Mouse (Mus musculus) forebrain, embryonic 12.5 days (tissue): ENCODE data around the gene Fus. TPM values are rescaled to one million over a fixed set of nuclear protein-coding genes. Genes with fewer than 3 reads are reported as not detected.
A peak's percentile ranks its signal among the peaks of the same experiment; 100 is the strongest.
"Not testable (repeated sequence)": the region's sequence is repeated elsewhere in the genome, so short reads cannot be mapped to it uniquely, and the experiment has no call there.

ENCODE experiments used
- ATAC-seq: fragments of 200-750 bp; cut with Nextera tagmentation; 2 replicates; pipeline ENCODE4 v1.8.0; 2017; ENCODE audit warnings: moderate TSS enrichment; ENCODE audit not compliant: low FRiP score
- H3K27ac ChIP-seq: fragments of 300-500 bp; sonication (generic); 2 replicates; pipeline ENCODE4 v1.5.1; 2016; ENCODE audit warnings: mild to moderate bottlenecking
- H3K27me3 ChIP-seq: fragments of 300-500 bp; sonication (generic); 2 replicates; pipeline ENCODE4 v1.6.1; 2016; ENCODE audit warnings: mild to moderate bottlenecking
- H3K36me3 ChIP-seq: fragments of 300-500 bp; sonication (generic); replicated peaks from 2 replicates; pipeline ENCODE4 v1.6.1; 2016; ENCODE audit warnings: mild to moderate bottlenecking
- H3K4me1 ChIP-seq: fragments of 300-500 bp; sonication (generic); 2 replicates; pipeline ENCODE4 v1.6.1; 2016
- H3K4me2 ChIP-seq: fragments of 300-500 bp; sonication (generic); 2 replicates; pipeline ENCODE4 v1.6.1; 2016; ENCODE audit warnings: mild to moderate bottlenecking, moderate library complexity
- H3K4me3 ChIP-seq: fragments of 300-500 bp; sonication (generic); replicated peaks from 2 replicates; pipeline ENCODE4 v1.5.1; 2016; ENCODE audit warnings: mild to moderate bottlenecking
- H3K9ac ChIP-seq: fragments of 300-500 bp; sonication (generic); 2 replicates; pipeline ENCODE4 v1.6.1; 2016; ENCODE audit warnings: mild to moderate bottlenecking
- H3K9me3 ChIP-seq: fragments of 300-500 bp; sonication (generic); 2 replicates; pipeline ENCODE4 v1.6.1; 2016
- WGBS: fragments of 180-500 bp; shearing (Covaris S2); methylation state at CpG from one replicate; pipeline ENCODE4 v1.1.7; 2016; 5-methylcytosine and 5-hydroxymethylcytosine counted together
- polyA plus RNA-seq: library from polyadenylated mRNA; unstranded; fragments of >200 nt; fragmentation: Nextera tagmentation; extraction: Ambion mirVana; gene quantifications from 2 replicates; pipeline ENCODE4 v1.2.1, GENCODE M21; 2016

Fus gene
- polyA plus RNA-seq, 1 experiment from 2014 or later, result 517 TPM

DNA sequence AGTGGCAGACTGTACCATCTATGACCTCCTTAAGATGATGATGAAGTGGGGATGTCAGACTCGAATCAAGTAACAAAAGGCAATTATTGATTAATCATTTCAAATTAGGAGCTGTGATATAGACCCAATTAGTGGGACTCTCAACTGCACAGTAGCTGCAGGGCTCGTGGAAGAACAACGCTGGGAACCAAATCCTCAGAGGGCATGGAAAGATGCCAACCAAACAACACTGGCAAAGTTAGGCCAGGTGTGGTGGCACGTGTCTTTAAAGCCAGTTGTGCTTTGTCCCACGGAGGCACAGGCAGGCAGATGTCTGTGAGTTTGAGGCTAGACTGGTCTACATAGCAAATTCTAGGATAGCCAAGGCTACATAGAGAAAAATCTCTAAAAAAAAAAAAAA is 36.6 kb upstream of the Fus start:
- H3K4me2 ChIP-seq, result no peak overlapping the region
- H3K4me1 ChIP-seq, result peaks cover 6% of the 10 kb centered on the region
- H3K9ac ChIP-seq, result no peak overlapping the region
- peaks cover 15% of the 10 kb centered on the region for H3K36me3 ChIP-seq
- peaks cover 38% of the 10 kb centered on the region for H3K27me3 ChIP-seq
- no peak for ATAC-seq
- no peak overlapping the region for H3K27ac ChIP-seq
- WGBS, result 81% methylated on average over 5 of the region's 5 CpGs
- H3K9me3 ChIP-seq, result no peaks in the 10 kb centered on the region
- H3K4me3 ChIP-seq, result no peak overlapping the region

DNA sequence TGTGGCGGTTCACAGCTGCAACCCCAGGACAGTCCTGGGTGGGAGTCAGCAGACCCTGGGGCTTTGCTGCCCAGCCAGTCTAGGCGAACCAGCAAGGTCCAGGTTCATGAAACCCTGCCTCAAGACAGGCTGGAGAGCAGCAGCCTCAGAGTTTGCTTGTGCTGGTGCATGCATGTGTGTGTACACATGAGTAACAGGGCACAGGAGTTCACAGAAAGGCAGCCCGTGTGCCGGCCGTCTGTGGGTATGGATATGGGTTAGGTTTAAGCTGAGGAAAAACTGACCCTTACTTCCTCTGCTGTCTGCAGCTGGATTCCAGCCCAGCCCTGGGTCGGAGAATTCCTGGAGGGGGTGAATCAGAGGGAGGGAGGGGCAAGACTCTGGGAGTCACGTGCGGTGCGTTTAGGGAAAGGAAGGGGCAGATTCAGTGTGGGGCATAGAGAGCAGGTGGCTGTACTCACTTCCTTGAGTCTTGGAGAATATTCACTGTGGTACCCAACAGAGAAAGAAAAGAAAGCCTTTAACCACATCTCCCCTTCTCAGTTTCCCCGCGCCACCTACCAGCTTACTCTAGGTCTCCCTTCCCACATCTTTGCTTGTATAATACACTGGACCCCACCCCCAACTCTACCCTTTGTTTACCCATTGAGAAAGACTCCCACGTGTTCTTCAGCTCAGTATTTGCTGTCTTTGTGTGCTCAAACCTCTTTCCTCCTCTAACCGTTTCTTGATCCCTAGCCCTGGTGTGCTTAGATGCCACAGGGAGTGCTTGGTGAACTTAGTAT is 35.7 kb upstream of the Fus start:
- ATAC-seq, result no peak
- H3K4me3 ChIP-seq, result no peak overlapping the region
- peaks cover 13% of the 10 kb centered on the region for H3K4me1 ChIP-seq
- H3K27me3 ChIP-seq, result peaks cover 43% of the 10 kb centered on the region
- no peak overlapping the region for H3K4me2 ChIP-seq
- 35% methylated on average over 13 of the region's 13 CpGs for WGBS
- H3K9ac ChIP-seq, result no peak overlapping the region
- no peaks in the 10 kb centered on the region for H3K9me3 ChIP-seq
- H3K27ac ChIP-seq, result no peak overlapping the region
- H3K36me3 ChIP-seq, result peaks cover 6% of the 10 kb centered on the region; the same call in 1 of the 2 replicates

DNA sequence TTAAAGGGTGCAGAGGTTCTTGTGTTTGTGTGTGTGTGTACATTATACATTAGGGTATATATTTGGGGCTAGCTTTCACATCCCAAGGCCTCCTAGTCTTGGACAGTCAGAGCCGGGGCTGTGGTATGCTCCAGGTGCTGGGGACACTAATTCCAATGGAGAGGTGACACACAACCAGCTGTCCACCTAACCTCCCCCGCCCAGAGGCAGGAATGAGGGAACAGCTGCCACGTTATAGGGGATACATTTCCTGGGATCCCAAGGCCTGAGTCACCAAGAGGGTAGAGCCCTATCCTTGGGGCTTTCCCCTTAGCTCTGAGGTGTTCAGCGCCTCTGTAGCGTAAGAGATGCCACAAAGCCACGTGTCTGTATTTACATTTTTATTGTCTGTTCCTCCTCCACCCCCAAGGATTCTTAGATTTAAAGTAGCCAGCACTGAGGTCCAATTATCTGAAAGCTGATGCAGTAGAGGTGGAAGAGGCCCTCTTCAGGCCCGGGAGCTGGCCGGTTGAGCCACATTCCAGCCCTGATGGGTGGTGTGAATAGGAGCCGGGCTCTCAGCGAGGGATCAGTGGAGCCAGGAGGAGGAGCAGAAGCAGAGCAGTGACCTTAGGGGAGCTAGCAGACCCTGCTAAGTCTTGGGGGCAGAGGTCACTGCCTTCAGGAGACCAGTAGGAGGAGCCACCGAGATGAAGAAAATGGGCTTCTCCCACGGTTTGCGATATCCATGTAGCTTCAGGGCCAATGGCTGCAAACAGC is 34.8 kb upstream of the Fus start:
- H3K9ac ChIP-seq, result no peak overlapping the region
- H3K4me2 ChIP-seq, result no peak overlapping the region
- H3K27ac ChIP-seq, result no peak overlapping the region
- 19% methylated on average over 13 of the region's 13 CpGs for WGBS
- H3K27me3 ChIP-seq, result peaks cover 43% of the 10 kb centered on the region
- no peak for ATAC-seq
- peaks cover 13% of the 10 kb centered on the region for H3K4me1 ChIP-seq
- no peaks in the 10 kb centered on the region for H3K36me3 ChIP-seq
- no peak overlapping the region for H3K4me3 ChIP-seq
- no peaks in the 10 kb centered on the region for H3K9me3 ChIP-seq

DNA sequence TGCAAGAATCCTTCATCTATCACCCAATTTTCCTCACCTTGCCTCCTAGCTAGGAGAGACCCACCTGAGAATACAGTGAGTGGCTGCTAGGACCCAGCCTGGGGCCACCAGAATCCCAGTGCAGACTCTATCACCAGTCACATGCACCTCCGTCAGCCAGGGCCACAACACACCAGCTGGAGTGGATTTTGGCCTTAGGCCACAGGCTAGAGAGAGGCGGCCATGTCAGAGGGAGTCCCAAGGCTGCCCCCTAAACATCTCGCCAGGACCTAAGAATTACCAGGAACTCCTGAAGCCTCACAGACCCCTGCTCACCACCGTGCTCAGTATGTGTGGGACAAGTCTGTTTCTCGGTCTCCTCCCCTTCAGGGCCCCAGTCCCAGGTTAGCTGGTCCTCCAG is 33.2 kb upstream of the Fus start:
- no peak overlapping the region for H3K27ac ChIP-seq
- WGBS, result 87% methylated on average over 5 of the region's 5 CpGs

DNA sequence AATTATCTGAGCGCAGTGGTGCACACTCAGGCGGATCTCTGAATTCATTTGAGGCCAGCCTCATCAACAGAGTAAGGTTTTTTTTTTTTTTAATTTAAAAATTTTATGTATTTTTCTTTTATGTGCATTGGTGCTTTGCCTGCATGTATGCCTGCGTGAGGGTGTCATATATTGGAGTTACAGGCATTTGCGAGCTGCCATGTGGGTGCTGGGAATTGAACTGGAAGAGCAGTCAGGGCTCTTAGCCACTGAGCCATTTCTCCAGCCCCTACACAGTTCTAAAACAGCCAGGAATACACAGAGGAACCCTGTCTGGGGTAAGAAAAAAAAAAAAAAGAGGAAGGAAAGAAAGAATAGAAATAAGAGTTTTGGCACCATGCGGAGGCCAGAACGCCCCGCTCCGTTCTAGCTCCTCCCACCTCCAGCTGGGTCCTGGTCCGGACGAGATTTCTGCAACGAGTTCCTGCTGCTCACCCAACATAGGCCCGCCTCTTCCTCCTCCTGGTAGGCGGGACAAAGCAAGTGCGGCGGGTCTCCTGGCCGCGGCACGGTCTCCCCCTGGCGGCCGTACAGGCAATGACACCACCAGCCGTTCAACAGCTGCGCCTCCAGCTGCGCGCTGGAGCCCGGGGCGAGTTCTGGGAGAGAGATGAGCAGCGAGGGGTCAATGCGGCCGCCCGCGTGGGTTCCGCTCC is 32.1 kb upstream of the Fus start:
- Histone ChIP-seq H3K4me1 (peaks cover 13% of the 10 kb centered on the region), H3K27ac (peak overlapping the region; percentile 67), H3K4me2 (peak overlapping the region; percentile 95), H3K9ac (peak overlapping the region; percentile 82), H3K4me3 (peak overlapping the region; percentile 69), H3K36me3 (no peaks in the 10 kb centered on the region), H3K9me3 (no peaks in the 10 kb centered on the region), H3K27me3 (peaks cover 17% of the 10 kb centered on the region)
- WGBS, result 7% methylated on average over 27 of the region's 32 CpGs
- peak; percentile 96 for ATAC-seq

More for the DNA sequence above, 33.2 kb upstream of the Fus start:
- peaks cover 13% of the 10 kb centered on the region for H3K4me1 ChIP-seq
- no peak for ATAC-seq
- no peaks in the 10 kb centered on the region for H3K36me3 ChIP-seq
- H3K9ac ChIP-seq, result no peak overlapping the region
- H3K4me2 ChIP-seq, result no peak overlapping the region
- no peaks in the 10 kb centered on the region for H3K9me3 ChIP-seq
- peaks cover 28% of the 10 kb centered on the region for H3K27me3 ChIP-seq
- no peak overlapping the region for H3K4me3 ChIP-seq

DNA sequence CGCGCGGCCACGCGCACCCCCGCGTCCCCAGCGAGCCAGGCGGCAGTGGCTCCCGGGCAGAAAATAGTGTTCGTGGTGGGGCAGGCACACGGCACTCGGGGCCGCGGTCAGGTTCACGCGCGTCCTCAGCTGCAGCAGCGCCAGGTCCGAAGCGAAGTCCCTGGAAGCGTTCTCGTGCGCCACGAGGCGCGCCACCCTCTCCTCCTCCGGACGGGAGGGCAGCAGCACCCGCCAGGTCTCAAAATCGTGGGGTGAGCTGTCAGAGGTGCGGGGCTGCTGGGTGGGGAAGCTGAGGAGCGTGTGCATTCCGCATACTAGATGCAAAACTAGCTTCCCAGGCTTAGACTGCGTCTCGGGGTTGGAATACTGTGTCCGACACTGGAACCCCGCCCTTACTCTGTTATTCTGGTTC is 31.5 kb upstream of the Fus start:
- H3K4me2 ChIP-seq, result peak overlapping the region; percentile 95
- no peaks in the 10 kb centered on the region for H3K36me3 ChIP-seq
- peaks cover 11% of the 10 kb centered on the region; the same call in 1 of the 2 replicates for H3K27me3 ChIP-seq
- peak overlapping the region; percentile 82 for H3K9ac ChIP-seq
- under 1% methylated on average over 31 of the region's 38 CpGs for WGBS
- H3K4me1 ChIP-seq, result peaks cover 13% of the 10 kb centered on the region
- peak overlapping the region; percentile 69 for H3K4me3 ChIP-seq
- peak; percentile 77 for ATAC-seq
- no peaks in the 10 kb centered on the region for H3K9me3 ChIP-seq
- H3K27ac ChIP-seq, result peak overlapping the region; percentile 67

DNA sequence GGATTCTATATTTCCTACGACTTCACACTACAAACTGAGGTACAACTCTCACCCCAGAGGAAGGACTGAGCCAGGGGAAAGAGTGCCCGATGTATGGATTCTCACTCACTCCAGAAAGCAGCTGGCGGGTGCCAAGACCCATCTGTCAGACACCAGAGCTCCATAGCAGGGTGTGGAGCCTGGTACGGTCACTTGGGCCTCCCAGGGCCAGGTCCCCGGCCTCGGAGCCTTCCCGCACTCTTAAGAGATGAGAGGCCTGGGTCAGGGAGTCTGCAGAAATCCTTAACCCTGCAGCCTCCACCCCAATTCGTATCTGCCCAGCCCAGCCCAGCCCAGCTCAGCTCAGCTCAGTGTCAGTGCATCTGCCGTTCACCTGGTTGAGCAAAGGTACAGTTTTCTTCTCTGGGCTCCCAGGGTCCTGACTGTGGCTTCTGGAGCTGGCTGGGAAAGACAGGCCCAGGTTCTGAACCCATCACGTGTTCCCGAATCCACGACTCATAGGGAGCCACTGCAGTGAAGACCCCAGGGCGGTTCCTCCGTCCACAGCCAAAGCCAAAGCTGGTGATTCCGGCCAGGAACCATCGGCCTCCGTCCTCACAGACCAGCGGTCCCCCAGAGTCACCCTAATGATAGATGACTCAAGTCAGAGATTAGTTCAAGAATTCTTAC is 30.9 kb upstream of the Fus start:
- Histone ChIP-seq H3K4me3 (peak overlapping the region; percentile 69), H3K9ac (peak overlapping the region; percentile 82), H3K9me3 (no peaks in the 10 kb centered on the region), H3K27ac (0 out of 2 replicates have a peak overlapping the region, but pooled peaks have one; percentile 67), H3K4me1 (peaks cover 13% of the 10 kb centered on the region), H3K36me3 (no peaks in the 10 kb centered on the region), H3K4me2 (peak overlapping the region; percentile 95), H3K27me3 (peaks cover 10% of the 10 kb centered on the region; the same call in 1 of the 2 replicates)
- 58% methylated on average over 18 of the region's 18 CpGs for WGBS
- peak; percentile 5; the same call in 1 of the 2 replicates for ATAC-seq

DNA sequence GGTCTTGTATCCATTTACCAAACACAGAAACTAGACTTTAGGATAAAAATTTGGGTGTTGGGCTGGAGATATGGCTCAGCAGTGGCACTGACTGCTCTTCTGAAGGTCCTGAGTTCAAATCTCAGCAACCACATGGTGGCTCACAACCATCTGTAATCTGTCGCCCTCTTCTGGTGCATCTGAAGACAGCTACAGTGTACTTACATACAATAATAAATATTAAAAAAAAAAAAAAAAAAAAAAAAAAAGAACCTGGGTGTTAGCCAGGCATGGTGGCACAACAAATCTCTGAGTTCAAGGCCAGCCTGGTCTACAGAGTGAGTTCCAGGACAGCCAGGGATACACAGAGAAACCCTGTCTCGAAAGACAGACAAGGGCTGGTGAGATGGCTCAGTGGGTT is 25.2 kb upstream of the Fus start:
- not testable (repeated sequence) for ATAC-seq, H3K36me3 ChIP-seq
- 61% methylated on average over 2 of the region's 2 CpGs for WGBS

DNA sequence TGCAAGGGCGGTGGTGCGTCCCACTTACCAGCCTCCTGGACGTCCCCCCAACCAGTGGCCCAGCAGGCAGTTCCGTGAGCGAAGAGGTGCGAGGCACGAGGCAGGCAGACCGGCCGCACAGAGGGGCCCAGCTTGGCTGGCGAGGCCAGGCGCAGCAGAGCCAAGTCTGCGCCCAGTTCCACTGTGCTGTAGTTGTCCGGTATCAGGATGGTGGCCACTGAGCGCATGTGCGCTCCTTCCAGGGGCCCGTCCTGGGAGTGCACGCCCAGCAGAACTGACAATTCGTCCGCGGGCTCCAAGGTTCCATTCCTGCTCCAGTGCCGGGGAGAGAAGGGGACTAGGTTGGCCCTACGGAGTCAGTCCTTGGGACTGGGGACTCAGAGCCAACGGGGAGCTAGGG is 22.6 kb upstream of the Fus start:
- Histone ChIP-seq H3K36me3 (no peaks in the 10 kb centered on the region), H3K9ac (no peak overlapping the region), H3K9me3 (no peaks in the 10 kb centered on the region), H3K27me3 (peaks cover 35% of the 10 kb centered on the region), H3K4me1 (no peaks in the 10 kb centered on the region), H3K4me3 (no peak overlapping the region), H3K4me2 (peak overlapping the region; percentile 8; the same call in 1 of the 2 replicates), H3K27ac (no peak overlapping the region)
- WGBS, result 13% methylated on average over 23 of the region's 23 CpGs
- ATAC-seq, result no peak

More for the DNA sequence above, 25.2 kb upstream of the Fus start:
- not testable (repeated sequence) for H3K4me2 ChIP-seq, H3K27ac ChIP-seq, H3K4me1 ChIP-seq, H3K9me3 ChIP-seq, H3K4me3 ChIP-seq, H3K9ac ChIP-seq
- H3K27me3 ChIP-seq, result peaks cover 35% of the 10 kb centered on the region

DNA sequence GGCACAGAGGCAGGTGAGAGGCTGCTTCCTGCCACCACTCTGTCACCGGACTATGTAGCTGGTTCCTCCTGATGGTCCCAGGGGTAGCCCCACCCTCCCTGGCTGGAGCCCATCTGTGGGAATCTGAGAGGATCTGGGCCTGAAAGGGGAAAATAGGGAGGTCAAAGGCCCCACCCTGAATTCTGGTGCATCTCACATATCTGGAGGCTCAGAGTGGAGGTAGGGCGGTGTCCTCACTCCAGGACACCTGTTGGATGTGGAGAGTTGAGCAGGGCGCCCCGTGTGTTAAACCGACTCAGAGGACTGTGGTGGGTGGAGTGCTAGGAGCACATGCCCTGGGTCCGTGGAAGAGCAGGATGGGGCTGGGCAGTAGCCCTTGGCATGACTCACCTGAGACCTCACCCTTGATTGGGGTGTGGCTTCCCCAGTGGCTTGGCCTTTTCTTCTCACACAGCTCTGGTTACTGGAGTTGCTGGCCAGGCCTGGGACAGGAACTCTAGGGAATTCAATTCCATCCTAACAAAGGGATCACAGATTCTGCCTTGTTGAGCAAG is 20.7 kb upstream of the Fus start, which contains the start of gene Prss36:
TSS of gene Prss36 (minus strand) at position 256 of the 554 bp plus-strand sequence.
- Histone ChIP-seq H3K27me3 (peaks cover 35% of the 10 kb centered on the region), H3K4me2 (no peak within 1 kb of the TSS), H3K4me3 (no peak within 1 kb of the TSS), H3K36me3 (no peaks in the 10 kb centered on the region), H3K4me1 (no peaks in the 10 kb centered on the region), H3K9me3 (no peaks in the 10 kb centered on the region), H3K27ac (no peak within 1 kb of the TSS), H3K9ac (no peak within 1 kb of the TSS)
- no peak for ATAC-seq
- WGBS, result 83% methylated on average over 6 of the region's 6 CpGs

DNA sequence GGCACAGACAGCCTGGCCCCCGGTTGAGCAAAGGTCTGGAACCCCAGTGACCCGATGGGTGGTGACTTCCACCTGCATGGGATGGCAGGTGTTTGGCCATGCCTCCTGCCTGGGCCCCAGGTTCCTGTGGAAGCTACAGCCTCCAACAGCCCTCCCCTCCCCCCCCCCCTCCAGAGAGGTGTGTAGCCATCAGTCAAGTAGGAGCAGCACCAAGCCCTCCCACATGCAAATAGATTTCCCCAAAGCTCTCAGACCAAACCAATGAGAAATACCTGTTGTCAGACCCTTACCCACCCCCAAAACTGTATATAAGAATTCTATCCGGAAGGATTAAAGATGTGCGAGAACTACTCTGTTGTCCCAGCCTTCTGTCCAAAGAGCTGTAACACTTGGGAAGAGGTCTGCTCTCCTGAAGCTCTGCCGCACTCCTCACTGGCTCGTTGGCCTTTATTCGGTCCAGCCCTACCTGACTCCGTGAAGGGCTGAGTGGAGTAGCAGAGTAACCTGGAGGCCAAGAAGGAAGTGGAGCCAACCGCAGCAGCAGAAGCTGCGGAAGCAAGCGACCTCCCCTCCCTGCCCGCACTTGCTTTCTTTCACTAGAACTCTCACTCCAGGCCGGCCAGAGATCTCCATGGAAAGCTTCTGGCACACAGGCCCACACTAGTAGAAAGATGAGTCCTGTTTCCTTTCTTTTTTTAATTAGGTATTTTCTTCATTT is 14.2 kb upstream of the Fus start:
- Histone ChIP-seq H3K4me1 (no peaks in the 10 kb centered on the region), H3K9ac (no peak overlapping the region), H3K9me3 (no peaks in the 10 kb centered on the region), H3K4me3 (no peak overlapping the region), H3K36me3 (no peaks in the 10 kb centered on the region), H3K4me2 (no peak overlapping the region), H3K27ac (no peak overlapping the region), H3K27me3 (peaks cover 5% of the 10 kb centered on the region; the same call in 1 of the 2 replicates)
- no peak for ATAC-seq
- 48% methylated on average over 13 of the region's 13 CpGs for WGBS
